Mouse (Mus musculus) naive thymus-derived CD4-positive, alpha-beta T cell, adult 5 months (primary cell): ENCODE results near the gene Fam229b. TPM values are rescaled to one million over a fixed set of nuclear protein-coding genes. Genes with fewer than 3 reads are reported as not detected.

Experiments used
- polyA plus RNA-seq: library from polyadenylated mRNA; unstranded; fragments of 100-300 nt; shearing (Covaris generic); gene quantifications from one replicate; pipeline ENCODE4 v1.2.1, GENCODE M21; 2017

Gene Fam229b
- polyA plus RNA-seq, result 0.16 TPM

DNA sequence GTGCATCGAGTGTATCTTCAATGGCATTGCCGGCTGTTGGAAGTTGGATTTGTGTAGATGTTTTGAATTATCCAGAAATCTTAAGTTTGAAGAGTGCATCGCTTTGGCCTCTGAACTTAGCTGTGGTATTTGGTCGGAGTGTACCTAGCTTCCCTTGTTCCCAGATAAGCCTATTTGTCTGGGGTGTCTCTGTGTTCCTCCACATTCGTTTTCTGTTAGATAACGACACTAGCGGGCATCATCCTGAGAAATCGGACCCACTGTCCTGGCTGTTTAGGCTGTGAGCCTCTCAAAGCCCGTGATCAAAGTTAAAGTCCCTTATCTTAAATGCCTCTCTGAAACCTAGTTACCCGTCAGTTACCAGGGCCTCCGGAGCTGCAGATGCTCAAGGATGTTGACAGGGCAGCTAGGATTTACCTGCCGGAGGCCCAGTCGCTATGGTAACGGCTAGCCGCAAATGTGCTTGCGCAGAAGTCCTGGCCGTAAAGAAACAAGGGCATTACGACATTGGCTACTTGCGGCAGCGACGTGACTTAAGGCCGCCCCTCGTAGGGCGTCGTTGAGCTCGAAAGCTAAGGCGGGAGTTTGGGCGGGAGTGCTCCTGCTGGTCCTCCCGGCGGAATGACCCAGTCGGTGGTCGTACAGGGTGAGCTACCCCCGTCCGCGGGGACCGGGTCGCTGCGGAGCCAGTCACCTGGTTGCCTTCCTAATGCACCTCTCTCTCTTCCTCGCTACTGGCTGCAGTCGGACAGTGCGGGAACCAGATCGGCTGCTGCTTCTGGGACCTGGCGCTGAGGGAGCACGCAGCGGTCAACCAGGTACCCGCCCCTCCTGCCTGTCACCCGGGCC lies at the start of gene Fam229b, which contains the start of gene Tube1:
Gene Fam229b, minus strand, starts transcription at position 453 of the 849 bp plus-strand sequence.
Gene Tube1, plus strand, starts transcription at position 515 of the 849 bp plus-strand sequence.

DNA sequence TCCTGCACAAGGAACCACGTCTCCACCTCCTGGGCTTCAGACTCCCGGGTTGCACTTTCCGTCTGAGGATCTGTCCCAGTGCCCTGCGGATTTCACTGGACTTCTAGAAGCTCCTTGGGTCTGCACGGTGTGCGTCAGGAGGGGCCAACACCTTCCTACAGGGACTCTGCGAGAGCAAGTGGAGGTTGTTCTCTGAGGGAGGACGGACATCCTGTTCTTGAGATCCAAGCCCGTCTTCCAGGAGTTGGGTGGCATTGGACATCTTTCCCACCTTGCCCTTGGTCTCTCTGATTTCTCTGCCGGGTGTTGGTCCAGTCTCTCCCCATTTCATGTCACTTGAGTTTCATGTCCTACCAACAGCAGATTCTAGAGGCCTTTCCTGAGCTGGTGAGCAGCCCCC lies 30.0 kb upstream of the Fam229b start, which contains the start of gene Ccn6:
Gene Ccn6, minus strand, starts transcription at position 101 of the 400 bp plus-strand sequence.

Other genes with a start within 250 kb of the Fam229b start
- gene Lama4, start 168.4 kb downstream of the Fam229b start, polyA plus RNA-seq, result 0.11 TPM
- gene Tube1, start 62 bp upstream of the Fam229b start, polyA plus RNA-seq, result 4.0 TPM
- not detected for gene Ccn6, start 29.9 kb upstream of the Fam229b start, polyA plus RNA-seq
- 383 TPM for gene Fyn, start 234.9 kb upstream of the Fam229b start, polyA plus RNA-seq